Mouse (Mus musculus) C2C12 (cell line): ENCODE measurements around the gene Sfmbt2.

ENCODE experiments used
- CEBPB ChIP-seq: IDR thresholded peaks from one replicate; pipeline ENCODE4 v1.6.1; 2011; ENCODE audit warnings: low read depth, mild to moderate bottlenecking, control low read depth, moderate library complexity
- CTCF ChIP-seq: IDR thresholded peaks from one replicate; pipeline ENCODE4 v1.5.1; 2011; ENCODE audit not compliant: control insufficient read depth, insufficient read depth, insufficient read length
- FOSL1 ChIP-seq: IDR thresholded peaks from one replicate; pipeline ENCODE4 v1.8.0; 2011; ENCODE audit warnings: mild to moderate bottlenecking, low read length; ENCODE audit not compliant: poor library complexity, insufficient read depth, severe bottlenecking
- MAX ChIP-seq: IDR thresholded peaks from one replicate; pipeline ENCODE4 v1.6.1; 2011; ENCODE audit warnings: mild to moderate bottlenecking, control low read depth
- MYOD1 ChIP-seq: IDR thresholded peaks from one replicate; pipeline ENCODE4 v1.6.1; 2011; ENCODE audit warnings: low read depth; ENCODE audit not compliant: control insufficient read depth, insufficient read length
- MYOG ChIP-seq: IDR thresholded peaks from one replicate; pipeline ENCODE4 v1.6.1; 2011; ENCODE audit not compliant: control insufficient read depth, insufficient read length; ENCODE audit errors: extremely low read depth
- USF1 ChIP-seq: IDR thresholded peaks from one replicate; pipeline ENCODE4 v1.6.1; 2011; ENCODE audit warnings: low read depth, mild to moderate bottlenecking, control low read depth, moderate library complexity

GRCm38 (mm10) chr2:10406151-10406550 lies 35.8 kb downstream of the Sfmbt2 start:
- TF ChIP-seq CEBPB (no peak), CTCF (no peak), USF1 (no peak), MYOD1 (no peak), FOSL1 (no peak), MYOG (no peak), MAX (no peak)
